Mouse (Mus musculus): ENCODE measurements around the gene Dmp1.

GRCm38 (mm10) chr5:104170412-104170811 lies 32.0 kb upstream of the Dmp1 start, which contains the start of gene Dspp:
- TF ChIP-seq CTCF (IDR thresholded peaks at IDR 0.05; ENCODE audit: low read depth, low read length) = no peak
- no peak for TF ChIP-seq POLR2A (IDR thresholded peaks at IDR 0.05; ENCODE audit: insufficient read depth, low read length)
